Mouse (Mus musculus) CH12.LX (cell line): ENCODE results near the gene Znrf4.

ENCODE experiments used
- CTCF ChIP-seq, 2 experiments: IDR thresholded peaks in 1 of 2; conservative IDR thresholded peaks in 1 of 2; 2 replicates each; pipeline ENCODE4 v1.5.1; 2011 to 2012; ENCODE audit warnings: low read depth in 2 of 2, low read length in 2 of 2, improper control_type of control experiment in 1 of 2, inconsistent platforms in 1 of 2, mild to moderate bottlenecking in 1 of 2, moderate library complexity in 1 of 2
- POLR2AphosphoS2 ChIP-seq: IDR thresholded peaks from 2 replicates; pipeline ENCODE4 v1.6.1; 2011; ENCODE audit warnings: low read depth, low read length, improper control_type of control experiment

- no peak; the same call in 1 of the 2 replicates for TF ChIP-seq POLR2AphosphoS2
- TF ChIP-seq CTCF (conservative IDR thresholded peaks at IDR 0.05 in 1 of 2, IDR thresholded peaks at IDR 0.05 in 1 of 2; ENCODE audit: low read depth in 2 of 2, low read length in 2 of 2), result peak; percentile 78 to 85
These were observed 46.2 kb upstream of the Znrf4 start for GRCm38 (mm10) chr17:56558448-56558847.
